Mouse (Mus musculus): Measurements from ENCODE around the gene Duox1. TPM values are rescaled to one million over a fixed set of nuclear protein-coding genes. Genes with fewer than 3 reads are reported as not detected.
"Not testable (repeated sequence)": the region's sequence is repeated elsewhere in the genome, so short reads cannot be mapped to it uniquely, and the experiment has no call there.

Gene Duox1
- polyA plus RNA-seq, 1 experiment from 2014 or later: 0.10 TPM

DNA sequence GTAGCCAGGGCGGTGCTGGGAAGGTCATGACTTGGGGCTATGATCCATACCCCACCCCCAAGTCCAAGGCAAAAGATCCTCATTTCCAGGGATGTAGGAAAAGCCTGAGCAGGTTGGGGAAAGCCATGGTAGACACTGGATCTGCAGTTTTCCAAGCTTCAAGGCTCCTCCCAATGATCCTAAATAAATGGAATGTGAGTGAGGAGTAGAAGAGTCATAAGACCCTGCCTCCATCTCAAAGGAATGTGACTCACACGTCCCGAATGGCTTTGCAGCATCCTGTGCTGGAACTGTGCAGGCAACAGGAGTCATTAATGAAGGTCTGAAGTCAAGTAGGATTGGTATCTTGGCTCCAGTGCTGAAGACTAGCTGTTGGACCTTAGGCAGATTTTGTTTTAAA, 12.5 kb downstream of the Duox1 start:
- H3K27ac ChIP-seq (ENCODE audit: low read length): no peak overlapping the region
- H3K4me1 ChIP-seq (replicated peaks; ENCODE audit: control insufficient read depth, insufficient read depth, low read length): no peaks in the 10 kb centered on the region
- H3K36me3 ChIP-seq (ENCODE audit: control insufficient read depth, insufficient read depth): no peaks in the 10 kb centered on the region
- no peaks in the 10 kb centered on the region for H3K27me3 ChIP-seq (replicated peaks; ENCODE audit: control insufficient read depth, insufficient read depth, low read length)
- H3K4me2 ChIP-seq (ENCODE audit: low read length): no peak overlapping the region
- H3K9me3 ChIP-seq (ENCODE audit: control insufficient read depth, low read length): no peaks in the 10 kb centered on the region
- no peak overlapping the region for H3K4me3 ChIP-seq (replicated peaks; ENCODE audit: low read length)
- H3K9ac ChIP-seq (replicated peaks; ENCODE audit: low read depth, low read length): no peak overlapping the region
- WGBS: 81% methylated on average over 3 of the region's 3 CpGs
- no peak for ATAC-seq

DNA sequence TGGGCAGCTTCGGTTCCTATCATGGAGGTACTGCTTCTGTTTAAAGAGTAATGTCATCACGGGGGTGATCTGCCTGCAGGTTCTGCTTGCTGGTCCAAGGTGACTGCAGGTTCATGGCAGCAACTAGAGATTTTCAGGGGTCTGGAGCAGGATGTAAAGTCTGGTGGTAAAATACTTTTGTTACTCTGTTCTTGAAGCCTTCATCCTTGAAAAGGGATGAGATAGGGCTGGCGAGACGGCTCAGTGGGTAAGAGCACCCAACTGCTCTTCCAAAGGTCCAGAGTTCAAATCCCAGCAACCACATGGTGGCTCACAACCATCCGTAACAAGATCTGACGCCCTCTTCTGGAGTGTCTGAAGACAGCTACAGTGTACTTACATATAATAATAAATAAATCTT, 14.8 kb downstream of the Duox1 start:
- not testable (repeated sequence) for H3K9me3 ChIP-seq (ENCODE audit: control insufficient read depth, low read length); ATAC-seq; H3K27me3 ChIP-seq (replicated peaks; ENCODE audit: control insufficient read depth, insufficient read depth, low read length); H3K4me3 ChIP-seq (replicated peaks; ENCODE audit: low read length); H3K27ac ChIP-seq (ENCODE audit: low read length); H3K9ac ChIP-seq (replicated peaks; ENCODE audit: low read depth, low read length); H3K4me1 ChIP-seq (replicated peaks; ENCODE audit: control insufficient read depth, insufficient read depth, low read length); H3K4me2 ChIP-seq (ENCODE audit: low read length); H3K36me3 ChIP-seq (ENCODE audit: control insufficient read depth, insufficient read depth)
- WGBS: 77% methylated on average over 6 of the region's 6 CpGs

DNA sequence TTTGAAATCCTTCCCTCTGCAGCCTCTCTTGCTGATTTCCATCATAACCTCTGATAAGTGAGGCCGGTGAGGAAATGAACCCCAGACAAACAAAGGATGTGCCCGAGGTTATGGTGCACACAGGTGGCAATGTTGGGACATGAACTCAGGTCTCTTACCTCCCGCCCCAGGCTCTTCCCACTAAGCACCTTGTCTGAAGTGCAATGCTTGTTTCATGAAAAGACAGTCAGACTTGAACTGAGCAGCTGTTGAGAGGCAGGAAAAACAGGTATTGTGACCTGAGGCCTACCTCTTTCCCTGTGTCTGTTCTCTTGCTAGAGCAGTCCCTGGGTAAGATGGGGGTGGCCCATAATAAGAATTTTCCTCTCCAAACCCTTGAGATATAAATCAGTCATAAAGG, 16.8 kb downstream of the Duox1 start:
- H3K4me2 ChIP-seq (ENCODE audit: low read length): no peak overlapping the region
- no peaks in the 10 kb centered on the region for H3K9me3 ChIP-seq (ENCODE audit: control insufficient read depth, low read length)
- H3K9ac ChIP-seq (replicated peaks; ENCODE audit: low read depth, low read length): no peak overlapping the region
- 94% methylated on average over 3 of the region's 3 CpGs for WGBS
- no peaks in the 10 kb centered on the region for H3K36me3 ChIP-seq (ENCODE audit: control insufficient read depth, insufficient read depth)
- H3K4me3 ChIP-seq (replicated peaks; ENCODE audit: low read length): no peak overlapping the region
- H3K4me1 ChIP-seq (replicated peaks; ENCODE audit: control insufficient read depth, insufficient read depth, low read length): no peaks in the 10 kb centered on the region
- no peaks in the 10 kb centered on the region for H3K27me3 ChIP-seq (replicated peaks; ENCODE audit: control insufficient read depth, insufficient read depth, low read length)
- H3K27ac ChIP-seq (ENCODE audit: low read length): no peak overlapping the region
- no peak for ATAC-seq

DNA sequence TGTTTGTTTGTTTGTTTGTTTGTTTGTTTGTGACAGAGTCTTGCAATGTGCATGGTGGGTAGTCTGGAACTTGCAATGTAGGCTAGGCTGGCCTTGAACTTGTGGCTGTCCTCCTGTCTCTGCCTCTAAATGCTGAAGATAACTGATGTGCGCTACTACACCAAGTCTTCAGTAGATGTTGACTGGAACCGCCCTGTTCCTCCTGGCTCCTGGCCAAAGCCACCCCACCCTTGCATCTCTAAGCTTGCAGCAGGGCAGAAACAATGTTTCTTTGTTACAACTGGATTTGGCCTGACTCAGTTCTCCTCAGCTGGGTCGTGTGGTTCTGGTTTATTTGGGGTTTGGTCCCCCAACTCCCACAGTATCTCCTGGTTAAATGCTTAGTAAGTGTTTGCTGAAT, 18.7 kb downstream of the Duox1 start:
- Histone ChIP-seq H3K4me3 (replicated peaks; ENCODE audit: low read length) (no peak overlapping the region), H3K27me3 (replicated peaks; ENCODE audit: control insufficient read depth, insufficient read depth, low read length) (no peaks in the 10 kb centered on the region), H3K27ac (ENCODE audit: low read length) (no peak overlapping the region), H3K4me2 (ENCODE audit: low read length) (no peak overlapping the region), H3K36me3 (ENCODE audit: control insufficient read depth, insufficient read depth) (no peaks in the 10 kb centered on the region), H3K9ac (replicated peaks; ENCODE audit: low read depth, low read length) (no peak overlapping the region), H3K9me3 (ENCODE audit: control insufficient read depth, low read length) (no peaks in the 10 kb centered on the region), H3K4me1 (replicated peaks; ENCODE audit: control insufficient read depth, insufficient read depth, low read length) (no peaks in the 10 kb centered on the region)
- WGBS: 60% methylated on average over 3 of the region's 3 CpGs
- ATAC-seq: no peak

DNA sequence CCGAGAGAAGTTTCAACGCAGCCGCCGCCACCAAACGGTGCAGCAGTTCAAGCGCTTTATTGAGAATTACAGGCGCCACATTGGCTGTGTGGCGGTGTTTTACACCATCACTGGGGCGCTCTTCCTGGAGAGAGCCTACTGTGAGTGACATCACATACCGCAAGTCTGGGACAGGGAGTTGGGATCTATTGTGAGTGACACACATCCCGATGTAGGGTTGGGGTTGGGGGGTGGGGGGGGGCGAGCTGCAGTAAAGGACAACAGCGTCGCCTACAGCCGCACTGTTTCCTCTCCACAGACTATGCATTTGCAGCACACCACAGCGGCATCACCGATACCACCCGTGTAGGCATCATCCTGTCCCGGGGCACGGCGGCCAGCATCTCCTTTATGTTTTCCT, 21.8 kb downstream of the Duox1 start:
- 0 out of 2 replicates have a peak, but pooled peaks have one; percentile 28 for ATAC-seq

DNA sequence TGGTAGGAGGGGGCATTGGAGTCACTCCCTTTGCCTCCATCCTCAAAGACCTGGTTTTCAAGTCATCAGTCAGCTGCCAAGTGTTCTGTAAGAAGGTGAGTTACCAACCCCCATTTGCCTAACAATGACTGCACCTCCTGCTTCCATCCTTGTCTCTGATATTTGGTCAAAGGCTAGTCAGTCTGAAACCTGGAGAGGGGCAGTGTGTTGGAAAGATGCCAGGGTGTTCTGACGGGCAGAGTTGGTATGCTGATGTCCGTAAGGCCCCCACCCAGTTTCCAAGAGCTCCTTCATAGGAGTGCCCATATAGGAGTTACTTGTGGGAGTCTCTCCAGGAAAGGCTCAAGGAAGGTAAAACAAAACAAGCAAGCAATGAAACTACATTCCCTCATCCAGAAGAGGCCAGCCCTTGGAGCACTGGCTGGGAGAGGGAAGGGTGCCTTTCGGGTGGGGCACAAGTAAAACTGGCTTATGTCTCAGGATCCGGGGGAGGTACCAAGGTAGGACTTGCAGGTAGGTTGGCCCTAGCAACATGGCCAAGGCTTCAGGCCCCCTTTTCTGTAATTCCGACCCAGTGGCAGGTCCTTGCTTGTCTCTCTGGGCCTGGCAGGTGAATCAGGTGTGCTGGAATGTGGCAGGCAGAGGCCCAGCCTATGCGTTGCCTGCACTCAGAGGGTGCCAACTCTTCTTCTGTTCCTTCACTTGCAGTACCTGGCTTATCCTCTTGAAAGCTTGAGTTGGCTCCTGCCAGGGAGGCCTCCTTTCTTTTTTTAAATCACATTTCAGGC, 29.8 kb downstream of the Duox1 start:
- Histone ChIP-seq H3K4me3 (replicated peaks; ENCODE audit: low read length) (no peak overlapping the region), H3K36me3 (ENCODE audit: control insufficient read depth, insufficient read depth) (no peaks in the 10 kb centered on the region), H3K9ac (replicated peaks; ENCODE audit: low read depth, low read length) (no peak overlapping the region), H3K27ac (ENCODE audit: low read length) (no peak overlapping the region), H3K4me1 (replicated peaks; ENCODE audit: control insufficient read depth, insufficient read depth, low read length) (peaks cover 18% of the 10 kb centered on the region), H3K9me3 (ENCODE audit: control insufficient read depth, low read length) (no peaks in the 10 kb centered on the region), H3K27me3 (replicated peaks; ENCODE audit: control insufficient read depth, insufficient read depth, low read length) (no peaks in the 10 kb centered on the region), H3K4me2 (ENCODE audit: low read length) (no peak overlapping the region)
- WGBS: 86% methylated on average over 6 of the region's 6 CpGs
- ATAC-seq: no peak

More for the DNA sequence above, 21.8 kb downstream of the Duox1 start:
- H3K4me2 ChIP-seq (ENCODE audit: low read length): peak overlapping the region; percentile 29
- WGBS: 70% methylated on average over 20 of the region's 21 CpGs
- H3K9me3 ChIP-seq (ENCODE audit: control insufficient read depth, low read length): no peaks in the 10 kb centered on the region
- H3K27me3 ChIP-seq (replicated peaks; ENCODE audit: control insufficient read depth, insufficient read depth, low read length): no peaks in the 10 kb centered on the region
- no peak overlapping the region for H3K27ac ChIP-seq (ENCODE audit: low read length)
- H3K9ac ChIP-seq (replicated peaks; ENCODE audit: low read depth, low read length): 0 out of 2 replicates have a peak overlapping the region, but pooled peaks have one; percentile 19
- H3K36me3 ChIP-seq (ENCODE audit: control insufficient read depth, insufficient read depth): no peaks in the 10 kb centered on the region
- H3K4me1 ChIP-seq (replicated peaks; ENCODE audit: control insufficient read depth, insufficient read depth, low read length): no peaks in the 10 kb centered on the region
- peak overlapping the region; percentile 19 for H3K4me3 ChIP-seq (replicated peaks; ENCODE audit: low read length)

DNA sequence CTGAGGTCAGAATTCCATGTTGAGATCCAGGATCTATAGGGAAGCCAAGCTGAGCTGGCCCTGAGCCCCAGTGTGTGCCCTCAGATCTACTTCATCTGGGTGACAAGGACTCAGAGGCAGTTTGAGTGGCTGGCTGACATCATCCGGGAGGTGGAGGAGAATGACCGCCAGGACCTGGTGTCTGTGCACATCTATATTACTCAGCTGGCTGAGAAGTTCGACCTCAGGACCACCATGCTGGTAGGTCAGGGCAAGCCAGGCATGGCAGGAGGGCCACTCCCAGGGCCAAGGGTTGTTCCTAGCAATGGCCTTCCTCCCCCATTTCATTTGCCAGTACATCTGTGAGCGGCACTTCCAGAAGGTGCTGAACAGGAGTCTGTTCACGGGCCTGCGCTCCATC, 30.7 kb downstream of the Duox1 start:
- ATAC-seq; H3K27me3 ChIP-seq (replicated peaks; ENCODE audit: control insufficient read depth, insufficient read depth, low read length); H3K9ac ChIP-seq (replicated peaks; ENCODE audit: low read depth, low read length); H3K9me3 ChIP-seq (ENCODE audit: control insufficient read depth, low read length); H3K36me3 ChIP-seq (ENCODE audit: control insufficient read depth, insufficient read depth); H3K4me2 ChIP-seq (ENCODE audit: low read length); H3K27ac ChIP-seq (ENCODE audit: low read length); H3K4me3 ChIP-seq (replicated peaks; ENCODE audit: low read length): not testable (repeated sequence)
- H3K4me1 ChIP-seq (replicated peaks; ENCODE audit: control insufficient read depth, insufficient read depth, low read length): peaks cover 24% of the 10 kb centered on the region
- WGBS: 90% methylated on average over 6 of the region's 6 CpGs

DNA sequence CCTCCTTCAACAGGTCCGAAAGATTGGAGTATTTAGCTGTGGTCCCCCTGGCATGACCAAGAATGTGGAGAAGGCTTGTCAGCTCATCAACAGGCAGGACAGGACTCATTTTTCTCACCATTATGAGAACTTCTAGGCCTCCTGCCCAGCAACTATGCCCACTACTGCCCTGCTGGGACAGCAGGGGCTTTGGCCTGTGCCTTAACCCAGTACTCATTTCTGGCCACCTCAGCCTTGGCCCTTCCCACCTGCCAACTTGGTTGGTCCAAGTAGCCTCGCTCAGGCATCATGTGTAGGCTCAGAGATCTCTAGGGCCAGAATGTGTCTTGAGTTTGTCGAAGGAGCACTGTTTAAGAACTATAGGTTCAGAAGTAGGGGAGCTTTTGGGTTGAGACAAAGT, 31.8 kb downstream of the Duox1 start:
- Histone ChIP-seq H3K9me3 (ENCODE audit: control insufficient read depth, low read length) (no peaks in the 10 kb centered on the region), H3K9ac (replicated peaks; ENCODE audit: low read depth, low read length) (no peak overlapping the region), H3K36me3 (ENCODE audit: control insufficient read depth, insufficient read depth) (no peaks in the 10 kb centered on the region), H3K27me3 (replicated peaks; ENCODE audit: control insufficient read depth, insufficient read depth, low read length) (no peaks in the 10 kb centered on the region), H3K4me1 (replicated peaks; ENCODE audit: control insufficient read depth, insufficient read depth, low read length) (peaks cover 35% of the 10 kb centered on the region), H3K27ac (ENCODE audit: low read length) (no peak overlapping the region), H3K4me2 (ENCODE audit: low read length) (no peak overlapping the region), H3K4me3 (replicated peaks; ENCODE audit: low read length) (no peak overlapping the region)
- 85% methylated on average over 3 of the region's 3 CpGs for WGBS
- ATAC-seq: no peak

DNA sequence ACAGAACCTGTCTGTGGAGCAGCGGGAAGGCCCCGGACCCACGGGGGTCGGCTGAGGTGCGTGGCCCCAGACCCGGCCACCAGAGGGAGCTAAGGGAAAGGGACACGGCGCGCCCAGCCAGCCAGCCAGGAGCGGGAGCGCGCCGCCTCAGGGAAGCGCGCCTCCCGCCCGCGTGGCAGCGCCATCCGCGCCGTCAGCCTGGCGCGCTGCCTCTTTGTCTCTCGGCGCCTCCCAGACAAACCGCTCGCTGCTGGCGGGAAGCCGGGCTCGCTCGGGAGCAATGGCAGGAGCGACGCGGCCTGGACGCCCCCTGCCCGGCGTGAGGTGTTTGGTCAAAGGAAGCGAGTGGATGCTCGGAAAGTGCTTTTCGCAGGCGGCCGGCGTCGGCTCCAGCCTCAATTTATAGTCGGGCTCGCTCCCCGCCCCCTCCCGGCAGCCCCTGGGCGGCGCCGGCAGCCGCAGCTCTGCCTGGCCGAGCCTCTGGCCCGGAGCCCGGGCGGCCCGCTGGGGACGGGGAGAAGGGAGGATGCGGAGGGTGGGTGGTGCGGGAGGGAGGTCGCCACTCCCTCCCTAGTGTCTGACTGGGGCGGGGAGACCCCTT, 33.2 kb downstream of the Duox1 start:
- peak; percentile 79 for ATAC-seq
- Histone ChIP-seq H3K36me3 (ENCODE audit: control insufficient read depth, insufficient read depth) (no peaks in the 10 kb centered on the region), H3K27me3 (replicated peaks; ENCODE audit: control insufficient read depth, insufficient read depth, low read length) (no peaks in the 10 kb centered on the region), H3K4me3 (replicated peaks; ENCODE audit: low read length) (peak overlapping the region; percentile 58), H3K4me1 (replicated peaks; ENCODE audit: control insufficient read depth, insufficient read depth, low read length) (peaks cover 47% of the 10 kb centered on the region), H3K4me2 (ENCODE audit: low read length) (peak overlapping the region; percentile 72), H3K9me3 (ENCODE audit: control insufficient read depth, low read length) (no peaks in the 10 kb centered on the region), H3K27ac (ENCODE audit: low read length) (peak overlapping the region; percentile 99), H3K9ac (replicated peaks; ENCODE audit: low read depth, low read length) (peak overlapping the region; percentile 93)
- under 1% methylated on average over 58 of the region's 63 CpGs for WGBS
